ENCODE assay signal across 8 mouse cellular contexts in the genomic region with DNA sequence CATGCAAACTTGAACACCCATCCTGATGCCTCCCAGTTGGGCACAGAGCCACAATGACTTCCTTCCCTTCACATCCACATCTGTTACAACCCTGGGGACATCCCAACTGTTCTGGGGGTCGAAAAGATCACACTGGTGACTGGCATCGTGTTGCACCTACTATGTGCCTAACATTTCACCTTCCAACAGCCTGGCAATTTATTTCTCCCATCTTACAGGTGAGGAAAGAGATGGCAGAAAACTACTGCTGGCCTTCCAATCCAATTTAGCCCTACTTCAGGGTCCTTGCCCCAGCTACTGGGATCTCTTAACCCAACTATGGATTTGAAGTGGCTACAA. TPM values are rescaled to one million over a fixed set of nuclear protein-coding genes. Genes with fewer than 3 reads are reported as not detected.
DNase-seq lines count a peak whose midpoint lies in the region; ATAC-seq and TF ChIP-seq lines count a peak whose summit lies in the region.

No protein-coding gene starts in this region.

- no peaks in the 10 kb centered on the region for H3K27me3 ChIP-seq in forebrain, embryonic 15.5 days
- no peaks in the 10 kb centered on the region for H3K27me3 ChIP-seq in liver, embryonic 15.5 days

- H3K9ac ChIP-seq in forebrain, embryonic 15.5 days (replicated peaks) = peak overlapping the region; percentile 79
- peak overlapping the region; percentile 90 for H3K9ac ChIP-seq in liver, embryonic 15.5 days

- DNase-seq in gastrocnemius, adult 2 months = no peak
- no peak for DNase-seq in gastrocnemius, postnatal 36 days
- DNase-seq in 3T3-L1 (ENCODE audit: low read depth, low spot score) (peak; percentile 17), MN1 (ENCODE audit: low spot score) (no peak)
- DNase-seq in B cell, adult 2 months = no peak

- no peak for TF ChIP-seq CTCF in gastrocnemius, adult 2 months (IDR thresholded peaks at IDR 0.05)

- intact Hi-C loops in gastrocnemius, adult 2 months (cut with DNase I) = no loop called here
- intact Hi-C loops in gastrocnemius, postnatal 36 days (cut with DNase I) = no loop called here

- H3K4me2 ChIP-seq in forebrain, embryonic 15.5 days (replicated peaks) = peak overlapping the region; percentile 77
- peak overlapping the region; percentile 97 for H3K4me2 ChIP-seq in liver, embryonic 15.5 days

- WGBS in forebrain, embryonic 15.5 days = 18% methylated on average over 2 of the region's 2 CpGs
- WGBS in liver, embryonic 15.5 days (ENCODE audit: insufficient replicate concordance) = 9% methylated on average over 2 of the region's 2 CpGs

- ATAC-seq in forebrain, embryonic 15.5 days (replicated peaks) = no peak
- no peak for ATAC-seq in liver, embryonic 15.5 days (ENCODE audit: insufficient read depth)
- no peak for ATAC-seq in megakaryocyte-erythroid progenitor cell, adult 5-6 weeks (replicated peaks; ENCODE audit: low FRiP score, low TSS enrichment, poor library complexity, severe bottlenecking)

- no peaks in the 10 kb centered on the region for H3K36me3 ChIP-seq in forebrain, embryonic 15.5 days
- H3K36me3 ChIP-seq in liver, embryonic 15.5 days (replicated peaks) = no peaks in the 10 kb centered on the region

- peaks cover 68% of the 10 kb centered on the region for H3K4me1 ChIP-seq in forebrain, embryonic 15.5 days
- H3K4me1 ChIP-seq in liver, embryonic 15.5 days (replicated peaks) = peaks cover 97% of the 10 kb centered on the region

- H3K27ac ChIP-seq in gastrocnemius, adult 2 months = no peak overlapping the region
- peak overlapping the region; percentile 95 for H3K27ac ChIP-seq in forebrain, embryonic 15.5 days (replicated peaks)
- peak overlapping the region; percentile 97 for H3K27ac ChIP-seq in liver, embryonic 15.5 days (replicated peaks)

- peak overlapping the region; percentile 86 for H3K4me3 ChIP-seq in gastrocnemius, adult 2 months
- H3K4me3 ChIP-seq in forebrain, embryonic 15.5 days = peak overlapping the region; percentile 52
- H3K4me3 ChIP-seq in liver, embryonic 15.5 days (replicated peaks) = peak overlapping the region; percentile 72

- no peaks in the 10 kb centered on the region for H3K9me3 ChIP-seq in forebrain, embryonic 15.5 days
- no peaks in the 10 kb centered on the region for H3K9me3 ChIP-seq in liver, embryonic 15.5 days (replicated peaks)

RNA-seq across cellular contexts. Expression of a gene that starts 0.8 kb away (rescaled TPM):
- total RNA-seq in gastrocnemius, adult 2 months (2021) = not detected
- total RNA-seq in gastrocnemius, postnatal 36 days (2021) = not detected
- not detected in 2 replicates for polyA plus RNA-seq in forebrain, embryonic 15.5 days (2015; fragmentation: Nextera tagmentation; extraction: Ambion mirVana)
- polyA plus RNA-seq in liver, embryonic 15.5 days (2015; fragmentation: Nextera tagmentation; extraction: Ambion mirVana) = not detected in 2 replicates
- not detected in 2 replicates for total RNA-seq in megakaryocyte-erythroid progenitor cell, adult 5-6 weeks (2014; fragmentation: Nextera tagmentation)
- not detected in 2 replicates for total RNA-seq in megakaryocyte-erythroid progenitor cell, adult 5-6 weeks (2017)

RNA-seq across cellular contexts. Expression of a gene that starts 36.4 kb away (rescaled TPM):
- total RNA-seq in gastrocnemius, adult 2 months (2021) = 1 to 10 TPM; 1.0 to 1.2 TPM
- total RNA-seq in gastrocnemius, postnatal 36 days (2021) = 1 to 10 TPM in 1 of 2 experiments, under 1 TPM in 1; 0.94 to 1.0 TPM
- polyA plus RNA-seq in forebrain, embryonic 15.5 days (2015; fragmentation: Nextera tagmentation; extraction: Ambion mirVana) = 44.1 and 44.8 TPM in 2 replicates
- polyA plus RNA-seq in liver, embryonic 15.5 days (2015; fragmentation: Nextera tagmentation; extraction: Ambion mirVana) = 4.7 and 4.9 TPM in 2 replicates
- 10.4 and 13.8 TPM in 2 replicates for total RNA-seq in megakaryocyte-erythroid progenitor cell, adult 5-6 weeks (2014; fragmentation: Nextera tagmentation)
- 4.2 and 13.3 TPM in 2 replicates for total RNA-seq in megakaryocyte-erythroid progenitor cell, adult 5-6 weeks (2017)
